Mouse (Mus musculus): ENCODE data around the gene Ccdc190. TPM values are rescaled to one million over a fixed set of nuclear protein-coding genes. Genes with fewer than 3 reads are reported as not detected.

Gene Ccdc190
- total and polyA plus RNA-seq, 3 experiments = not detected

DNA sequence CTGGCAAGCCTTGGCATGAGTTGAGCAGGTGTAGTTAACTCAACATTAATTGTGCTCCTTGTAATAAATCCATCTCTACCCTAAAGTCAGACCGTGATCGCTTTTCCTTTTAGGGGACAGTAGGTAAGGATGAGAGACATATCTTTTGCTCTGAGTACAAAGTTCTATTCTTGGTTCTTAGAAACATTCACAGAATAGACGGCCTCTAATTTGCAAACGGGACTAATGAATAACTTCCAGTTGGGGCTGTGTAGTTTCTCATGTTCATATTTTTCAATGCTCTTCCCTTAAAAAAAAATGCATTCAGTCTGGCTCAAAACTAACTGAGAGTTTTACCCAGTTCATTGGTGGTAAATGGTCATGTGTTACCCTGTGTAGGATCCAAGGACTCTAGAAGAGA is 42.5 kb downstream of the Ccdc190 start:
- no peak for DNase-seq (ENCODE audit: low read depth, low spot score)
- TF ChIP-seq RAD21 (IDR thresholded peaks at IDR 0.05; ENCODE audit: low read depth, low read length) (no peak), POLR2AphosphoS5 (IDR thresholded peaks at IDR 0.05; ENCODE audit: borderline replicate concordance, low read depth, low read length) (no peak), ZNF384 (IDR thresholded peaks at IDR 0.05; ENCODE audit: low read depth, low read length) (no peak), BHLHE40 (IDR thresholded peaks at IDR 0.05; ENCODE audit: borderline replicate concordance, low read depth, low read length) (no peak), NELFE (IDR thresholded peaks at IDR 0.05; ENCODE audit: low read depth, low read length) (no peak), TAL1 (IDR thresholded peaks at IDR 0.05; ENCODE audit: low read length) (no peak), GATA1 (IDR thresholded peaks at IDR 0.05; ENCODE audit: low read depth, low read length) (no peak), GABPA (IDR thresholded peaks at IDR 0.05; ENCODE audit: low read depth, low read length) (no peak), JUND (IDR thresholded peaks at IDR 0.05; ENCODE audit: low read depth, low read length) (no peak), HCFC1 (IDR thresholded peaks at IDR 0.05; ENCODE audit: low read depth, low read length) (no peak)
- peaks cover 0 to 2% of the 10 kb centered on the region in 2 experiments; a peak in 2 of 4 replicates for H3K36me3 ChIP-seq (ENCODE audit: control insufficient read depth in 1 of 2, insufficient read depth in 2 of 2, low read length in 2 of 2)
- H3K79me2 ChIP-seq (ENCODE audit: control insufficient read depth, insufficient read depth, low read length, poor library complexity) = no peaks in the 10 kb centered on the region
- peaks cover 0 to under 1% of the 10 kb centered on the region in 2 experiments; a peak in 2 of 4 replicates for H3K27me3 ChIP-seq (ENCODE audit: control insufficient read depth in 1 of 2, insufficient read depth in 2 of 2, low read length in 2 of 2)
- no peaks in the 10 kb centered on the region for H3K4me1 ChIP-seq (ENCODE audit: control insufficient read depth in 1 of 2, insufficient read depth in 2 of 2, low read length in 2 of 2)
- no peak overlapping the region for H3K27ac ChIP-seq (ENCODE audit: control insufficient read depth, low read depth, low read length)
- no peaks in the 10 kb centered on the region for H3K9me3 ChIP-seq (replicated peaks; ENCODE audit: insufficient read depth, low read length)
- no peak overlapping the region for H3K4me3 ChIP-seq (ENCODE audit: control insufficient read depth in 1 of 2, insufficient read depth in 1 of 2, low read depth in 2 of 2, low read length in 2 of 2)
- no peak overlapping the region for H3K9ac ChIP-seq (ENCODE audit: control insufficient read depth, low read depth, low read length, poor library complexity, severe bottlenecking)

DNA sequence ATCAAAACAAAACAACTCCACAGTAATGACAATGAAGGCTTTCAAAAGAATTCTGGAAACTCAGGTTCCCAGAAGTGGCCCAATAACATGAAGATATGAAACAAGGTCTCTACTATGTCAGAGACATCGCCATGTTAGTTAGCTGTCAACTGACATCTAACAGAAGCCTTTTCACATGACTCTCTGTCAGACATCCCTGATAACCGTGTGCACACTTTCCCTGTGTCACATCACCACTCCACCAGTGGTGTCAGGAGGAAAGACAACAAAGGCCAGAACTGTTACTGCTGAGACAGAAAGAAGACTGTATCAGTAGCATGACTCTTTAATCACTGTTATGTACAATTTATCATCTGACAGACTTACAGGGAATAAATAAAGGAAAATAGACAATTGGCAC is 43.5 kb downstream of the Ccdc190 start:
- no peaks in the 10 kb centered on the region for H3K79me2 ChIP-seq (ENCODE audit: control insufficient read depth, insufficient read depth, low read length, poor library complexity)
- no peak overlapping the region for H3K27ac ChIP-seq (ENCODE audit: control insufficient read depth, low read depth, low read length)
- TF ChIP-seq MAFK (IDR thresholded peaks at IDR 0.05; ENCODE audit: borderline replicate concordance, low read depth, low read length) = no peak
- TF ChIP-seq USF1 (IDR thresholded peaks at IDR 0.05; ENCODE audit: low read depth, low read length) = no peak
- TF ChIP-seq KAT2A (conservative IDR thresholded peaks at IDR 0.05; ENCODE audit: low read depth, low read length) = no peak
- TF ChIP-seq POLR2AphosphoS2 (IDR thresholded peaks at IDR 0.05; ENCODE audit: low read length) = no peak
- no peak for TF ChIP-seq RCOR1 (IDR thresholded peaks at IDR 0.05; ENCODE audit: low read depth, low read length)
- TF ChIP-seq POLR2A (IDR thresholded peaks at IDR 0.05; ENCODE audit: control insufficient read depth in 1 of 2, insufficient read depth in 1 of 2, low read depth in 1 of 2, low read length in 2 of 2, poor library complexity in 1 of 2) = no peak
- TF ChIP-seq MXI1 (IDR thresholded peaks at IDR 0.05; ENCODE audit: low read depth, low read length) = no peak
- no peak for TF ChIP-seq RAD21 (IDR thresholded peaks at IDR 0.05; ENCODE audit: low read depth, low read length)
- no peak for TF ChIP-seq USF2 (IDR thresholded peaks at IDR 0.05; ENCODE audit: borderline replicate concordance in 1 of 2, insufficient read depth in 1 of 2, low read depth in 1 of 2, low read length in 2 of 2)
- no peak for TF ChIP-seq POLR2AphosphoS5 (IDR thresholded peaks at IDR 0.05; ENCODE audit: borderline replicate concordance, low read depth, low read length)
- TF ChIP-seq ZKSCAN1 (IDR thresholded peaks at IDR 0.05; ENCODE audit: low read depth, low read length) = no peak
- TF ChIP-seq E2F4 (IDR thresholded peaks at IDR 0.05; ENCODE audit: borderline replicate concordance, low read depth, low read length) = no peak
- TF ChIP-seq CHD1 (IDR thresholded peaks at IDR 0.05; ENCODE audit: low read depth, low read length) = no peak
- no peak for TF ChIP-seq HCFC1 (IDR thresholded peaks at IDR 0.05; ENCODE audit: low read depth, low read length)
- no peak overlapping the region for H3K9ac ChIP-seq (ENCODE audit: control insufficient read depth, low read depth, low read length, poor library complexity, severe bottlenecking)
- no peak overlapping the region for H3K4me3 ChIP-seq (ENCODE audit: control insufficient read depth in 1 of 2, insufficient read depth in 1 of 2, low read depth in 2 of 2, low read length in 2 of 2)
- peaks cover 0 to 2% of the 10 kb centered on the region in 2 experiments; a peak in 2 of 4 replicates for H3K36me3 ChIP-seq (ENCODE audit: control insufficient read depth in 1 of 2, insufficient read depth in 2 of 2, low read length in 2 of 2)
- H3K9me3 ChIP-seq (replicated peaks; ENCODE audit: insufficient read depth, low read length) = no peaks in the 10 kb centered on the region
- H3K4me1 ChIP-seq (ENCODE audit: control insufficient read depth in 1 of 2, insufficient read depth in 2 of 2, low read length in 2 of 2) = no peaks in the 10 kb centered on the region
- DNase-seq (ENCODE audit: low read depth, low spot score) = no peak
- peaks cover 0 to 7% of the 10 kb centered on the region in 2 experiments; a peak in 3 of 4 replicates for H3K27me3 ChIP-seq (ENCODE audit: control insufficient read depth in 1 of 2, insufficient read depth in 2 of 2, low read length in 2 of 2)

Data from MEL (cell line).